Mouse (Mus musculus) heart, adult 2 months (tissue): Measurements from ENCODE around the gene 2210407C18Rik.

Source experiments
- CTCF ChIP-seq: fragments of 200-600 bp; IDR thresholded peaks from 2 replicates; pipeline ENCODE4 v1.8.1; 2022; ENCODE audit warnings: antibody characterized with exemption, mild to moderate bottlenecking, moderate library complexity
- EP300 ChIP-seq: fragments of 200-500 bp; IDR thresholded peaks from 2 replicates; pipeline ENCODE4 v1.6.1; 2011; ENCODE audit warnings: low read depth, low read length, control low read depth; ENCODE audit not compliant: insufficient read depth

GRCm38 (mm10) chr11:58613359-58613758 lies 2.5 kb downstream of the 2210407C18Rik start:
- TF ChIP-seq EP300 = no peak
- no peak for TF ChIP-seq CTCF
